Mouse (Mus musculus) brain, embryonic 14.5 days (tissue): Measurements from ENCODE around the gene Rbpjl. TPM values are rescaled to one million over a fixed set of nuclear protein-coding genes. Genes with fewer than 3 reads are reported as not detected.

ENCODE experiments used
- DNase-seq: peaks from one replicate; pipeline ENCODE4 v3.0.0-alpha.2; 2011; ENCODE audit warnings: low read depth
- CTCF ChIP-seq: fragments of 200-500 bp; IDR thresholded peaks from 2 replicates; pipeline ENCODE4 v1.5.1; 2012; ENCODE audit warnings: inconsistent platforms, mild to moderate bottlenecking, moderate library complexity, borderline replicate concordance; ENCODE audit not compliant: insufficient read depth, insufficient read length; ENCODE audit errors: extremely low read depth
- POLR2A ChIP-seq: fragments of 200-500 bp; IDR thresholded peaks from 2 replicates; pipeline ENCODE4 v1.6.1; 2012; ENCODE audit warnings: mild to moderate bottlenecking, inconsistent platforms, borderline replicate concordance; ENCODE audit not compliant: poor library complexity, insufficient read depth, insufficient read length, severe bottlenecking; ENCODE audit errors: extremely low read depth
- polyA plus RNA-seq: library from polyadenylated mRNA; depleted of rRNA; stranded (reverse); fragments of >200 nt; gene quantifications from 2 replicates; pipeline ENCODE4 v1.2.3, GENCODE M21; 2012

Rbpjl gene
- polyA plus RNA-seq, 1 experiment, result 0.10 TPM

GRCm38 (mm10) chr2:164373187-164373586 lies 29.8 kb upstream of the Rbpjl start:
- no peak for TF ChIP-seq CTCF
- no peak for TF ChIP-seq POLR2A
- DNase-seq, result no peak

GRCm38 (mm10) chr2:164377478-164378426 lies 25.2 kb upstream of the Rbpjl start:
- TF ChIP-seq POLR2A, result no peak
- no peak for DNase-seq

GRCm38 (mm10) chr2:164381726-164382125 lies 21.2 kb upstream of the Rbpjl start:
- no peak for DNase-seq
- TF ChIP-seq CTCF (no peak; the same call in 1 of the 2 replicates), POLR2A (no peak)

- TF ChIP-seq CTCF (no peak), POLR2A (no peak)
- no peak for DNase-seq
These were observed 20.0 kb upstream of the Rbpjl start for GRCm38 (mm10) chr2:164382971-164383370.

- DNase-seq, result peak; percentile 31
- no peak for TF ChIP-seq POLR2A
- no peak for TF ChIP-seq CTCF
These were observed 19.1 kb upstream of the Rbpjl start for GRCm38 (mm10) chr2:164383656-164384399.

- peak; percentile 88 for DNase-seq
- TF ChIP-seq POLR2A (no peak), CTCF (no peak)
These were observed 16.8 kb upstream of the Rbpjl start for GRCm38 (mm10) chr2:164385927-164386763.

GRCm38 (mm10) chr2:164386953-164387352 lies 16.0 kb upstream of the Rbpjl start:
- peak; percentile 54 for DNase-seq

GRCm38 (mm10) chr2:164389020-164389419 lies 13.9 kb upstream of the Rbpjl start, which contains the start of gene Slpi:
Gene Slpi (minus strand): TSS chr2:164389095.
- TF ChIP-seq CTCF, result peak; percentile 7; the same call in 1 of the 2 replicates
- TF ChIP-seq POLR2A, result no peak
- DNase-seq, result peak; percentile 76

More at GRCm38 (mm10) chr2:164386953-164387352, 16.0 kb upstream of the Rbpjl start:
- TF ChIP-seq CTCF (peak; percentile 58; the same call in 1 of the 2 replicates), POLR2A (no peak)

GRCm38 (mm10) chr2:164389499-164389898 lies 13.4 kb upstream of the Rbpjl start:
- DNase-seq, result peak; percentile 90

GRCm38 (mm10) chr2:164393126-164393525 lies 9.8 kb upstream of the Rbpjl start:
- no peak for DNase-seq
- no peak for TF ChIP-seq POLR2A
- no peak for TF ChIP-seq CTCF

More at GRCm38 (mm10) chr2:164389499-164389898, 13.4 kb upstream of the Rbpjl start:
- TF ChIP-seq POLR2A (no peak), CTCF (peak; percentile 88)
